Mouse (Mus musculus): ENCODE measurements at regions not wholly inside any gene's neighbourhood (a gene's known extent, or its start where the extent isn't known, plus 50 kb on each side); places are given as distances from the start of the nearest gene placed in this dataset.

GRCm38 (mm10) chr14:87864388-87865215, 448.2 kb downstream of the Tdrd3 start:
- DNase-seq (ENCODE audit: low spot score in 2 of 2) = no peak

GRCm38 (mm10) chr14:87865216-87866202, 449.1 kb downstream of the Tdrd3 start:
- no peak for DNase-seq (ENCODE audit: low spot score in 2 of 2)

GRCm38 (mm10) chr14:87901784-87902183, 485.3 kb downstream of the Tdrd3 start:
- no peak for DNase-seq (ENCODE audit: low spot score in 2 of 2)

- no peak for DNase-seq (ENCODE audit: low spot score in 2 of 2)
These were observed 486.0 kb downstream of the Tdrd3 start for GRCm38 (mm10) chr14:87902416-87902815.
